Mouse (Mus musculus) cerebellum, adult 8-10 months (tissue): ENCODE measurements around the gene Rad54l.

Experiments used
- DNase-seq: peaks from one replicate; pipeline ENCODE4 v3.0.0; 2022

The Rad54l gene

DNA sequence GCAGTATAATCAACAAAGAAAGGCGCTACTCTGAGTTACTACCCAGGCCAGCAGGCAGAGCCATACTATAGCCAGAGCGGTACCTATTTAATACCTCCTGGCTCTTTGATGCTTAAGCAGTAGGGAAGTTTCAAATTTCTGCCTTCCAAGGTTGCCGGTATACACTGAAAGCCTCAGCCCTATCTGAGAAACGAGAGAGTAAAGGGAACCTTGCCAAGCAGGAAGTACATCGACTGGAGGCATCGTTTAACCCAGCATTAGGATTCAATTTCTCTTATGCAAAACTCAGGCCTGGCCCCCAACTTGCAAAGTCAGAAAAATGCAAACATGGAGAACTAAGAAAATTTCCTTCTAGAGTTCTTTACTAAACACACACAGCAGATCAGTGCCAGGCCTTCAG lies 53.4 kb downstream of the Rad54l start:
- DNase-seq, result no peak

DNA sequence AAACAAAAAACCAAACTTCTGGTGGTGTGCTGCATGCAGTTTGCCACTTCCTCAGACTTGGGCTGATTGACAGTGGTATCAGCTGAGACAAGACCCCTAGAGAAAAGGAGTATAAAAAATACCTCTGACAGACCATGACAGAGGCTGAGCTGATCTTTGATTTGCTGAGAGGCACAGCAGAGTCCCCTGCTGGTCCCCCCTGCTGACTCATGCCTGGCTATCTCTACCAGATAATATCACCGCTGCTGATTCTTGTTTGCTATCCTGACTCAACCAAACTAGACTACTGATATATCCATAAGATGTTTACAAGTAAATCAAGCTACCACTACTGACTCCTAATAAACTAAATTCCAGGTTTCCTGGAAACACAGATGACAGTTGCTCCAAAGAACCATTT lies 59.6 kb downstream of the Rad54l start:
- DNase-seq, result no peak

DNA sequence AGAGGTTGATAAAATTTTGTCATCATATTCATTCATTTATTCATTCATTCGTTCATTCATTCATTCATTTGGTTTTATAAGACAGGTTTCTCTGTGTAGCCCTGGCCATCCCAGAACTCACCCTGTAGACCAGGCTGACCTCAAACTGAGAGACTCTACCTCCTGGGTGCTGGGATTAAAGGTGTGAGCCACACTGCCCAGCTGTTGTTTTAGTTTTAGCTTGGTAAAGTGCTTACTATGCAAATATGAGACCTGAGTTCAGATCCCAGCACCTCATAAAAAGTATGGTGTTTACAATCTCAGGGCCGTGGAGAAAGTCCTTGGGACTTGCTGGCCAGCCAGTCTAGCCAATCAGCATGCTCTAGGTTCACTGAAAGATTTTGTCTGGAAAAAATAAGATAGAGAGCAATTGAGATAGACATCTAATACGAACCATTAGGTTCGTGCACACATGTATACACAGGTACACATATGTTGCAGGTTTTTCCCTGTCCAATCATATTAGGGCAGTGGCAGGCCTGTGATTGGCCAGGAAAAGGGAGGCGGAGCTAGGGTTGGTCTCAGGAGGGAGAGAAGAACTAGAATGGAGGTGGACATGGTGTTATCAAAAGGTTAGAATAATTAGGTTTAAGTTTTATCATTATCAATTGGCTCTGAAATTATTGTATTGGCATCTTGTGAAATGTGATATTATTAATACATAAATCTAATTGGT lies 64.3 kb downstream of the Rad54l start:
- DNase-seq, result no peak

DNA sequence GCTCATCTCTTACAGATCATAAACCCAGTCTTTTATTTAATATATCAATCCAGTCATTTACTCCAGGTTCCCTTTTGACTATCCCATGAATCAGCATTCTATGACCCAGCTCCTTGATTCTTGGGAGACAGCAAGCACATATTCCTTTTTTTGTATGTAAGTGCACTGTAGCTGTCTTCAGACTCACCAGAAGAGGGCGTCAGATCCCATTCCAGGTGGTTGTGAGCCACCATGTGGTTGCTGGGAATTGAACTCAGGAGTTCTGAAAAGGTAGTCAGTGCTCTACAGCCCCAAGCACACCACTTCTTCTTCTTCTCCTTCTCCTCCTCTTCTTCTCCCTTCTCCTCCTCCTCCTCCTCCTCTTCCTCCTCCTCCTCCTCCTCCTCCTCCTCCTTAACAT lies 65.9 kb downstream of the Rad54l start:
- DNase-seq, result no peak

DNA sequence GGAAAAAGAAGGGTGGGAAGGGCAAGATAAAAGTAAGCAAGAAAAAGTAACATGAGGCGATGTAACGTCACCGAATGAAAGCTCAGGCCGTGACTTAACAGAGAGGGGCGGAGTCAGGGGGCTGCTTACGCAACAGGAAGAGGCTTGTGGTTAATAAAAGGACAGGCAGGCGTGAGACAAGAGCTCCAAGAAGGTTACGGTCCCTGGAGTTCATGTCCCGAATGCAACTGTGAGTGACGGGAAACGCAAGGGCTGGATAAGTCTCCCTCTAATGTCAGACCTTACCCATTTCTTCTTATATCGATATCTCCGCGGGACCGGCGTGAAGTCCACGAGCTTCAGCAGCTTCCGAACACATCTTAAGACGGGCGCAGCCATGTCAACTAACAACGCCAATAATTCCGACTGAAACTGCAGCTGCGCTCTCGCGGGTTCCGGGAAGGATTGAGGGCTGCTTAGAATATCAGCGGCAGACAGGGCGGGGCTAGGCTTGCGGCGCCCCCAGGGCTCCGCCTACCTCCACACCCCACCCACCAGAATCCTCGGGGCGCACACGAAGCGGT lies 70.0 kb downstream of the Rad54l start, which contains the start of gene Nsun4:
Nsun4 (minus strand) TSS at position 478 of the 563 bp plus-strand sequence.
- peak; percentile 85 for DNase-seq

DNA sequence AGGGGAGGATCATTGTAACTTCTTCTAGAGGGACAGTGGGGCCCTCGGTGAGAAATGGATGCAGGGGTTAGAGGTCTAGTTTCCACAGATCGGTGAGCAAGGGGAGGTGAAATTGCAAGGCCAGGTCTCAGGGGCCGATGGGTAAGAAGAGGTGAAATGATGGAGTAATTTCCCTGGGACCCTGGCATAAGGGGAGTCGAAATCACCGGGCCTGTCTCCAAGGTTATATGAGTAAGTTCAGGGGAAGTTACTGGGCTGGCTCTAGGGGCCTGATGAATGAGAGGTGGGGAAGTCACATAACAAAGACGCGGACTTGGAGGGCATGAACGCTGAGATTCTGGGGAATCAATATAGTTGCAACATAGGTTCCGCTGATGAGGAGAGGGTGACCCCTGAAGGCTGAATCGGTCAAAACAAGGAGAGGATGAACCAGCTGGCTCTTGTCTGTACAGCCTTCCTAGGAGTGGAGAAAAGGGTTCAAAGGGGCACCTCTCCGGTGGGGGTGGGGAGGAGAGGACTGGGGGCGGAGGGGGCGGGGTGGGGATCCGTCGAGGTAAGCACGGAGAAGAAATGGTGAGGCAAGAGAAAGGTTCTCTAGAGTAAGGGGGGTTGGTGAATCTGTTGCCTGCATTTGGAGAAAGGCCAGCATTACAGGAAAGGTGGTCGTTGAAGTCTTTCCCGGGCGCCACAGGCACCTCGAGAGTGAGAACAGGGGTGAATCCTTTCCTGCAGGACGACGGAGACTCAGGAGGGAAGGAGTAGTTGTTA lies 70.8 kb downstream of the Rad54l start:
- peak; percentile 22 for DNase-seq

DNA sequence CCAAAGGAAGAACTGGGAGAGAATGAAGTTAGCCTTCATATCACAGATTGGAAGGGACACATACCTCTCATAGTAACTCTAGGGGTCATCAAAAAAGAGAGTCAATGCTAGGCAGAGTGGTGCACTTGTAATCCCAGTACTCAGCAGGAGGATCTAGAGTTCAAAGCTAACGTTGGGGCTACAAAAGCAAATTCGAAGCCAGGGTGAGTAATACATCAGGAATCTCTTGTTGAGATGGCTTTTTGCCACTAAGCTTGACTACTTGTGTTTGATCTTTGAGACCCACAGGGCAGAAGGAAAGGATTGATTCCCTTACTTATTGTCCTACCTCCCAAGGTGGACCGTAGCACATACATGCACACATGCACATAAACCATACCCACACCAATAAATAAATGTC lies 74.3 kb downstream of the Rad54l start:
- DNase-seq, result no peak

DNA sequence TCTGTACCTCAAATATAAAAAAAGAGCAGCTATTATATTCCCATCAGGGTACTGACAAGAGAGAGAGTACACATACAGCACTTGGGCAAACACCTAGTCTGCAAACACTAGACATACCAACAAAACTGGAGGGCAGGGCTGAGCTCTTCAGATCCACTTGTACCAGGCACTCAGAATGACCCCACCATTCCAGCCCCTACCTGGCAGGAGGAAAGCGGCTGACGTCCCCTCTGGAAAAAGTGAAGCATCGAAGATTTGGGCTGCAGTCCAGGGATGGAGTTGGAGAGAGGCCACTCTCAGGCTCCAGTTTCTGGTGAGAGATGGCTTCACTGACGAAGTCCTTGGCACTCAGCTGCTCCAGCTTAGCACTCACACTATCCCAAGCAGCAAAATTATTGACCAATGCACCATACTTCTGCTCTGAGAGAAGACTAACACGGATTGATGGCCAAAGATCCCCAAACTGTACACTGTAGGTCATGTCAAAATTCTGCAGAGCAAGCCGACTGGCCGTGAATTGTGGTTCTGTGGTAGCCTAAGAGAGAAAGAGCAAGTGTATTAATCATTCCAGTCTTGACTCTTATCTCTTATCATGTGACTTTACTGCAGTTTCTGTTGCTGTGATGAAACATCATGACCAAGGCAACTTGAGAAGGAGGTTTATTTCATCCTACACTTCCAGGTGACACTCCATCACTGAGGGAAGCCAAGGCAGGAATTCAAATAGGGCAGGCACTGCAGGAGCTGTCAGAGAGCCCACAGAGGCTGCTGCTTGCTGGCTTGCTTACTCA lies 75.2 kb downstream of the Rad54l start:
- DNase-seq, result no peak

DNA sequence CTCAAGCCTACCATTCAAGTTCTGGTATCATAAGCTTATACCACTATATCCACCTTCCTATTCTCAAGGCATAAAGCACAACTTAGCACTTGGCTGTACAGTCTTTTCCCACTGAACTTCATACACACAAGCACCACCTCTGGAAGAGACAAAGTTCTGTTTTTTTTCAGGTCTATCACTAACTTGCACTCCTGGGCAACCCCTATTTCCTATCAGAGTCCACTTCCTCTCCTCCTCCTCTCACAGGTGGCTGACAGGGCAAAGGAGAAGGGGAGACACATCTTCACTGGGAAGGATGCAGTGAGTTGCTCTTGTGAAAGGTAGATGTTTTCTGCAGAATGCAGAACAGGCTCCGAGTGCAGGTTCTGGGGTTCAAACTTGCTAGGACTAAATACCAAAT lies 75.8 kb downstream of the Rad54l start:
- no peak for DNase-seq

DNA sequence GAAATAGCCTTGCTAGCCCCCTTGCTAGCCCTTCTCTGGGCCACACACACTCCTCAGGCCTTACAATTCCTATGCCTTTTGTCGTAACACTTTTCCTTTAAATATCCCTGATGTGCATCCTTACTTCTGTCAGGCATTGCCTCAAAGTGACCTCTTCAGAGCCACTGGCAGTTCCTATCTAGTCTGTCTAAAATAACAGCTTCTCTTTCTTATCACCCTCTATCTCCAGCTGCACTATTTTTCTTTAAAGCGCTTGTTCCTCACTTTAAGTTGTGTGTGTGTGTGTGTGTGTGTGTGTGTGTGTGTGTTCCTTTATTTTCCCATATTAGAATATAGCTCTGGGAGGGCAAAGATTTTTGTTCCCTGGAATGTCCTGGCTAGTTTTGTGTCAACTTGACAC lies 76.9 kb downstream of the Rad54l start:
- DNase-seq, result no peak
